Comparison of ENCODE assay signal across 8 mouse cellular contexts in genomic region chr10:115250235-115251087, GRCm38 (mm10). TPM values are rescaled to one million over a fixed set of nuclear protein-coding genes. Genes with fewer than 3 reads are reported as not detected.
DNase-seq lines count a peak whose midpoint lies in the region; ATAC-seq and TF ChIP-seq lines count a peak whose summit lies in the region.

No protein-coding gene starts in this region.

- TF ChIP-seq CTCF in heart, postnatal 0 days (IDR thresholded peaks at IDR 0.05; ENCODE audit: low read depth): no peak

- peak overlapping the region; percentile 33; the same call in 1 of the 2 replicates for H3K27ac ChIP-seq in brown adipose tissue, adult 24 weeks (replicated peaks; ENCODE audit: low read depth, low read length)
- peak overlapping the region; percentile 77 for H3K27ac ChIP-seq in heart, postnatal 0 days (ENCODE audit: low read depth)

- H3K4me3 ChIP-seq in brown adipose tissue, adult 24 weeks (ENCODE audit: insufficient read depth, low read depth, low read length): peak overlapping the region; percentile 88
- H3K4me3 ChIP-seq in heart, postnatal 0 days (ENCODE audit: low read depth, low read length): peak overlapping the region; percentile 90

- DNase-seq in spleen, postnatal 10 days (ENCODE audit: low spot score in 2 of 2): peak; percentile 13 to 42
- DNase-seq in spleen, postnatal 14 days (ENCODE audit: low spot score in 2 of 2): no peak
- DNase-seq in heart, postnatal 0 days (ENCODE audit: low spot score): peak; percentile 39
- DNase-seq in liver: peak; percentile 54
- DNase-seq in cerebellum, postnatal 4 days (ENCODE audit: low spot score in 2 of 2): no peak
- DNase-seq in gastrocnemius, postnatal 10 days: no peak

- no peaks in the 10 kb centered on the region for H3K36me3 ChIP-seq in heart, postnatal 0 days (replicated peaks; ENCODE audit: control insufficient read depth, insufficient read depth, low read length)

- TF ChIP-seq EP300 in heart, postnatal 0 days (IDR thresholded peaks at IDR 0.05; ENCODE audit: low read depth): no peak

- H3K9me3 ChIP-seq in heart, postnatal 0 days (replicated peaks; ENCODE audit: control insufficient read depth, low read length): no peaks in the 10 kb centered on the region

- H3K9ac ChIP-seq in heart, postnatal 0 days (replicated peaks; ENCODE audit: low read depth, low read length): peak overlapping the region; percentile 88

- ATAC-seq in heart, postnatal 0 days (ENCODE audit: insufficient read depth, low read depth): 0 out of 2 replicates have a peak, but pooled peaks have one; percentile 9
- ATAC-seq in monocyte, adult 5-6 weeks (replicated peaks; ENCODE audit: insufficient number of reproducible peaks, low FRiP score, low TSS enrichment, poor library complexity, severe bottlenecking): peak; percentile 58

- peaks cover 2% of the 10 kb centered on the region; the same call in 1 of the 2 replicates for H3K4me1 ChIP-seq in brown adipose tissue, adult 24 weeks (ENCODE audit: control insufficient read depth, insufficient read depth, insufficient read length, low read length)
- H3K4me1 ChIP-seq in heart, postnatal 0 days (ENCODE audit: control insufficient read depth, insufficient read depth): peaks cover 8% of the 10 kb centered on the region; the same call in 1 of the 2 replicates

- no peaks in the 10 kb centered on the region for H3K27me3 ChIP-seq in heart, postnatal 0 days (ENCODE audit: control insufficient read depth, insufficient read depth, low read length)

- WGBS in heart, postnatal 0 days: 21% methylated on average over 33 of the region's 38 CpGs

- H3K4me2 ChIP-seq in heart, postnatal 0 days (ENCODE audit: low read depth, low read length): peak overlapping the region; percentile 86

RNA-seq across cellular contexts. Expression of gene Tbc1d15, which starts 0.8 kb away (rescaled TPM):
- polyA plus RNA-seq in brown adipose tissue, adult 24 weeks (2012; ENCODE audit: insufficient read depth, insufficient read length, missing spikeins): 31.2 and 49.9 TPM in 2 replicates
- 7.1 and 11.3 TPM in 2 replicates for total RNA-seq in heart, postnatal 0 days (2014; rRNA removed; ENCODE audit: low replicate concordance)
- 27.7 and 29.7 TPM in 2 replicates for polyA plus RNA-seq in heart, postnatal 0 days (2015; fragmentation: Nextera tagmentation; extraction: Ambion mirVana)
- 47.9 to 73.7 TPM (median 65.3 TPM) in 3 replicates for total RNA-seq in monocyte, adult 5-6 weeks (2017)
- total RNA-seq in gastrocnemius, postnatal 10 days (2021): 10 to 100 TPM; 40.8 to 48.2 TPM

Comparison
In these comparisons a context has a peak if more than half of its experiments do, and no peak if none do; other contexts are left out.
1. DNase-seq: peak in spleen, postnatal 10 days (2 of 2), heart, postnatal 0 days (single experiment) and liver (single experiment); none in spleen, postnatal 14 days (0 of 2), cerebellum, postnatal 4 days (0 of 2) and gastrocnemius, postnatal 10 days (single experiment).